Mouse (Mus musculus) urinary bladder, postnatal 14 days (tissue): ENCODE data around the gene Sesn1.

Source experiments
- DNase-seq: peaks from one replicate; pipeline ENCODE4 v3.0.0; 2021; ENCODE audit warnings: low spot score

The Sesn1 gene

DNA sequence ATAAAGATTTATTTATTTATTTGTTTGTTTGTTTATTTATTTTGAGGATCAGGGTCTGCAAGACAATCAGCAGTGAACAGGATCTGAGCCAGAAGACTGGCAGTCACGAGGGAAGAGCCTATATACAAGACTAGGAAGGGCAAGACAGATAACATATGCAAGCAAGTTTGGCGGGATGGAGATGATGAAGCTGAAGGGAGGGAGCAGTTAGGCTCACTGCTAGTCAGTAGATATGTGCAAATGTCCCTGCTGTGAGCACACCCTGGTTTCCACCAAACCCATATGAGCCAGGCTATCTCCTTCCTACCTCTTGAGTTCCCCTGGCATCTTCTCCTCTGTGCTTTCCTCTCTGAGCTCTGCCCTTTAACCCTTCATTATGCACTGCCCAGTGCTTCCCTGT lies 61.8 kb downstream of the Sesn1 start:
- no peak for DNase-seq

DNA sequence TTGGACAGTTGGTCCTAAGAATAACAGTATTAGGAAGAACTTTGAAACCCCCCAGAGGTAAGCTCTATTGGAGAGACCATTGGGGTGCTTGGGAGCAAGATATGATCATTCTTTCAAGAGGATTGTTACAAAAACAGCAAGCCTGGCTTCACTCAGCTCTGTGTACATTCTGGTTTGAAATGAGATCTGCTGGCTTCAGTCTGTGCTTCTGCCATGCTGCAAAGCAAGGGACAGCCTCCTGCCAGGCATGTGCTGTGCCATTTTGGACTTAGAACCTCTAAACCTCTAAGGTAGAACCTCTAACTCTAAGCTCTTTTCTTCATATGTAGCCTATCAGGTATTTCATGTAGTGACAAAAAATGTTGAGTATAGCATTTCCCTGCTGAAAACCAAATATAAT lies 65.9 kb downstream of the Sesn1 start:
- no peak for DNase-seq

DNA sequence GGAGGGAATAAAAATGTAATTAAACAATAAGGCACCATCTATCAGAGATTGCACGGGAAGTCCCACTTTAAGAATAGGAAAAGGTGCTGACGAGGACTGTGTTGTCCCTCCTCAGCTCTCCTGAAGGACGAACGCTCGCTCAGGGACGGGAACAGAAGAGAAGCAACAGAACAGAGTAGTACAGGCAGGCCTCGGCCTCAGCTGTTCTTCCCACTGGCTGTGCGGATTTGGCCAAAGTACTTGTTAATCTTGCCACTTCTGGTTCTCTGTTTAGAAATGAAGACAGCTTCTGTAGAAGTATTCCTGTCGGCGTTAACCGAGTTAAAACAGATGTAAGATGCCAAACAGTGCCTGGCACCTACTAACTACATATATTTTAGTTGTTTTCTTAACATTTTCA lies 68.6 kb downstream of the Sesn1 start:
- no peak for DNase-seq

DNA sequence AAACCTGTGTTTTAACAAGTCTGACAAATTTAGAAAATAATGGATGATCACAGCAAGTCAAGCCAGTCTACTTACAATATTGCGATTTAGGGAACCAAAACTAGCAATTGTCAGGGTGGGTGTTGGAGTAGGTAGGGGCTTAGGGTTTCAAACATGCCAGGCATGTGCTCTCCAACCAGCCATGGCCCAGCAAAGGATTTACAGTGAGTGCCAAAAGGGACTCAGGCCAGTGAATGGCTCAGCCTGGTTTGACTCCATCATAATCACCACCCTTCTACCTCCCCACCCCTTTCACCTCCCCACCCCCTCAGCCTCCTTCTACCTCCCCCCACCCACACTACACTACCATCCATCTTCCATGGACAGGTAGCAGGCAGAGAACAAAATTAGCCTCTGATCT lies 69.9 kb downstream of the Sesn1 start:
- DNase-seq = no peak

DNA sequence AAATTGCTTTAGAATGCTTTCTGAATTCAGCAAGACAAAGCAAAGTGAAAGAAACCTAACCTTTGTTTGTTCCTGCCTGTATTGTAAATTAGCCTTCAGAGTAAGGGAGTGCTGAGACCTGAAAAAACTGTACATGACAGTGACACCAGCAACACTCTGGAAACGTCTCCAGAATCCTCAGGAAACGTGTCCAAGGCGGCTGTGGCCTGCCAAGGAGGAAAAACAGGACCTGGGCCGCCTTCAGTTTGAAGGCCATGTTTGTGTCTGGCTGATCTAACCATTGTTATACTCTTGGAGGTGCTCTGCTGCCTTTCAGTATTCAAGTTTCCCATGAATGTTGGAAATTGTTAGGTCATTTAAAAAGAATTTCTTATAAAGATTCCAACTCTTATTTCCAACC lies 70.5 kb downstream of the Sesn1 start:
- DNase-seq = no peak

DNA sequence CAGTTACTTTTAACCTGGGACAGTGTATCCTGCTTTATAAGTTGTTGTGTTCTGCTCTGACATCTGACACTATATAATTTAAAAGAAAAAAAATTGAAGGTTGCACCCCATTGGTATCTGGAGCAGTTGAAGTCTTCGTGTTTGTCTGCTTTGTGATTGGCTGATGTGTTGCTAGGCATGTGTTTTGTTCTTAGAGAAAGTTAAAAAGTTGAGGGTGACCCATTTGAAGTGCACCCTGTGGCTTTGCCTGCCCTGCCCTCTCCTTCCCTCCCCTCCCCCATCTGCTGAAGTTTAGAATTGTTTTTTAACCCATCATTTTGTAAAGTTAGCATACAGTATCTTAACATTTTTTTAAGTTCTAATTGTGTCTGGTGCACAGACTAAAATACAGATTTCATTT lies 71.0 kb downstream of the Sesn1 start:
- no peak for DNase-seq

DNA sequence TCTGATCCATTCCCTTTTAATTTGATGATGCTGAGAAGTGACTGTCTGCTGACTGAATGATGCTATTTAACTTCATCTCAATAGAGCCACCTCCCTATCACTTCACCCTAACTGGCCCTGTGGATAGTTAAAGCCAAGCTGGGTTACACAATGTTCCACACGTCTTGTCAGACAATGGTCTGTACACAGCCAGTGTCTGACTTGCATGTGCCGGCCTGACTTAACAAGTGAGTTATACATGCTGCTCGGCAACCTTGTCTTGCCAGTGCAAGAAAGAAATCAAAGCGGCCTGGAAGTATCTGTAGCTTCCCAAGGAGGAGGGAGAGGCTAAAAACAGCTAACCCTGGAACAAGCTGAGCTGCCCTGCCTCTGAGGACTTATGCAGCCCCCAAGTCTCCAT lies 71.7 kb downstream of the Sesn1 start:
- DNase-seq = peak; percentile 55

DNA sequence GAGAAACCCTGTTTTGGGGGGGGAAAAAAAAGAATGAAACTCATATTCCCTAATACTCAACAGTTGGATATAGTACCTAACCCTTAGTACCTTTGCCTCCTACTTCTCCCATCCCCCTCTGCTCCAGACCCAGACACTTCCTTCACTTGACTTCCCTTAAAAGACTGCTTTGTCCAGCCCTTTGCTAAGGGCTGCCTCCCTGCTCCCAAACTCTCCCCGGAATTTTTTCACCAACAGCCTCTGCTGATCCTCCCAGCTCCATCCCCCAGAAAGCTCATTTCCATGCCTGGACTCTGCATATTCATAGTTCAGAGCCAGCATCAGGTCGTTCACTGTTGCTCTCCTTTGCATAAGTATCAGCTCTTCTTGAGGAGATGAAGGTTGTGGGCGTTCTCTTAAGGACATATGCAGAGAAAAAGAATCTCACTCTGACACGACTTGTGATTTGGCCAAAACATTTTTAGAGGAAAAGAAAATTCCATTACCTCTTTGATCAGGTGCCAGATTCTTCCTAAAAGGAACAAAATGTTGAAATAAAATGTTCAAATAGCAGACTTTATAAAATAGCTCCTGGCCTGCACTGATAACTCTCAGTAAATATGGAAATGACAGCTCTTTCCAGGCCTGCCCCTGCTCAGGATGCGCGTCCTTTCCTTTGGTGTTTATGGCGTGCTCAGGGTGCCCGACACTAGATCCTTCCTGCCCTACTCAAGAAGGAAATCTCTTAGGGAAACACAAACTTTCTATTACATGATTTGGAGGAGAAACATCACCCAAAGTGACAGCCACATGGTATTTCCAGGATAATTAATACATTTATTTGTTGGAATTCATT lies 74.2 kb downstream of the Sesn1 start:
- no peak for DNase-seq

DNA sequence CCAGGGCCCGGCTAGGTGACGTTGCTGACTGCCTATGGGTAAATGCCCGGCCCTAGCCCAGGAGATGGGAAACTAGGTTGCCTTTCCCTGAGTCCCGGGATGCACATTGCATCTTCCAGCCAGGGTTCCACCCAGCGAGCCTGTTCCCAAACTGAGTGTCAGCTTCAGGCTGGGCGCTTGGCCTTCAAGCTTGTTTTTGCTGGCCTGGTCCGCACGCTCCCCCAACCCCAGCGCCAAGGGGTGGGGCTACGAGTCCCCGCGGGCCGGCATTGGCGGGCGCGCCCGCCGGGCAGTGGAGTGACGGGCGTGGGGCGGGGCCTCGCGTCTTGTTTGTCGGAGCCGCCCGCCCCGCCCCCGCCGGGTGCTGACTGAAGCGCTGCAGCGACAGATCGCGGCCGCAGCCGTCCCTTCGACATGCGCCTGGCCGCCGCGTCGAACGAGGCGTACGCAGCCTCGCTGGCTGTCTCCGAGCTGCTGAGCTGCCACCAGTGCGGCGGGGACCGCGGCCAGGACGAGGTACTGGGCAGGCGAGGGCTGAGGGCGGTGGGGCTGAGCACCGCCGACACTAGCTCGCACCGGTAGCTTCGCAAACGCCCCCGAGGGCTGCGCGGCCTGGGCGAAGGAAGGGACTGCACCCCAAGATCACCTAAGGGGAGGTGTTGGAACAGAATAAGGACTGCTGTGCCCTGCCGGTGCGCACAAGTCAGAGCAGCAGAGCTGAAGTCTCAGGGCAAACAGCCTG lies 77.5 kb downstream of the Sesn1 start:
- peak; percentile 96 for DNase-seq

DNA sequence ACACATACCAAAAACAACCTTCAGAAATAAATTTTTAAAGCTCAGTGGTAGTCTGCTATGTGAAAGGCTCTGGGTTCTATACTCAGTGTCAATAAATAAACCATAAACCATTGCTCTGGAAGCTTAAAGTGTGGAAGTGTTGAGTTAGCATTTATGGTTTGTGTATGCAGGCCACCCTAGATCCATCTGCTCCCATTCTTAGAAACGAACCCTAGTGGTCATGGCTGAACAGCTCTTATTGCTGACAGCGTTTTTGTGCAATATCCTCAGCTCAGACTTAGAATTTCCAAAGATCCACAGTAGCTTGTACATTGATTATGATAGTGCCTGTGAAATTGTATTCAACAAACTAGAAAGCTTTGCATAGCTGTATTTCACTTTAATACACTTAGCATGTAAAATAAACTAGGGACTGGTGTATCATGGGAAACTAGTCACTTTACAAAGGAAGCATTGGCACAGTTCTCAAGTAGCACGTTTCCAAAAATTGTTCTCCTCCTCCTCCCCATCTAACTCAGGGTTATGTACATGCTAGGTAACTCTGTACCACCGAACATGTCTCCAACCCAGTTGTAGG lies 78.7 kb downstream of the Sesn1 start:
- no peak for DNase-seq

DNA sequence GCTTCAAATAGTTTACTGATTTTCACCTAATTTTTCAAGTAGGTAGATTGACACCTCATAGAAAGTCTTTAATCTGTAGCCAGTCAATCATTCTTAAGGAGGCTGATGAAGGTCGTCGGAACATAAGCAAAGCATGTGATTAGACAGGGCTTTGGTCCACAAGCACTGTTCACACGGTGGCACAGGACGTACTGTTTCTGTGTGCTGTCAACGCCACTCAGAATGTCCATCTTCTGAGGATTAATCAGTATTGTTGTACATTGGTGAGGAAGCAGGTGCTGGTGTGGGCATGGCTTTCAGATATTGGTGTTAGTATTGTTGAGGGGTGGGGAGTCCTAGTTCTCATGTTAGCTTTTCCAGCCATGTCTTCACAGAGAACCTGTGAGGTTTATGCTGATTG lies 79.8 kb downstream of the Sesn1 start:
- DNase-seq = no peak

DNA sequence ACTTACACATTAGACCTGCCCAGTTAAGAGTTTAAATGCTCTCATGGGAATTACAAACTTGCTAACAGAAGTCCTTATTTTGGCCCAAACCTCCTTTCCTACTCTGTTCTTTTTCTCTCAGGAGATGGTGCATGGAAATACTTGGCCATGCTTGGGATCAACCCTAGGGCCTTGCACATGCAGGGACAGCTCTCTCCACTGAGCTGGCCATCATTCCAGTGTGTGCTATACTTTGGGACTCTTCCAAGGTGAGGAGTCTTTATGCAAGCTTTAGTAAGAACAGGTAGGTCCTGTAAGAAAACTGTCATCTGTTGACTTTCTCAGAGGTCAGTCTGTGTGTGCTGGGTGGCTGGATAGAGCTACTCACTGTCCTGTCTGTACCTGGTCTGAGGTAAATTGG lies 80.8 kb downstream of the Sesn1 start:
- no peak for DNase-seq

DNA sequence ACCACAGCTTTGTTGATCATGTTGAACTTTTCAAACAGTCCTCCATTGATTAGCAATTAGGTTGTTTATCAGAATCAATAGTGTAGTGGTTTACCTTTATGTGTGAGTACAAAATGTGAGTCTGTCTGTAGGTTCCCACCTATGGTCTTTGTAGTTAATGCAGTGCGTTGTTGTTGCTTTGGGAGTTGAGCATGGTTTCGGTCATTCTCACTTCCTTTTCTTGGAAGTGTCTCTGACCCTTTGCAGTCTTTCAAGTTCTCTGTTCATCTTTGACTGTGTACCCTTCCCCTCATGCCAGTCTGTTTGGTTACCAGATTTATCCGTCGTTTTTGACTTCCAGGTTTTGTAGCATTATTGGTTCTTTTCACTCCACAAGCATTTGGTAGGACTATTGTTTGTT lies 81.6 kb downstream of the Sesn1 start:
- DNase-seq = no peak

DNA sequence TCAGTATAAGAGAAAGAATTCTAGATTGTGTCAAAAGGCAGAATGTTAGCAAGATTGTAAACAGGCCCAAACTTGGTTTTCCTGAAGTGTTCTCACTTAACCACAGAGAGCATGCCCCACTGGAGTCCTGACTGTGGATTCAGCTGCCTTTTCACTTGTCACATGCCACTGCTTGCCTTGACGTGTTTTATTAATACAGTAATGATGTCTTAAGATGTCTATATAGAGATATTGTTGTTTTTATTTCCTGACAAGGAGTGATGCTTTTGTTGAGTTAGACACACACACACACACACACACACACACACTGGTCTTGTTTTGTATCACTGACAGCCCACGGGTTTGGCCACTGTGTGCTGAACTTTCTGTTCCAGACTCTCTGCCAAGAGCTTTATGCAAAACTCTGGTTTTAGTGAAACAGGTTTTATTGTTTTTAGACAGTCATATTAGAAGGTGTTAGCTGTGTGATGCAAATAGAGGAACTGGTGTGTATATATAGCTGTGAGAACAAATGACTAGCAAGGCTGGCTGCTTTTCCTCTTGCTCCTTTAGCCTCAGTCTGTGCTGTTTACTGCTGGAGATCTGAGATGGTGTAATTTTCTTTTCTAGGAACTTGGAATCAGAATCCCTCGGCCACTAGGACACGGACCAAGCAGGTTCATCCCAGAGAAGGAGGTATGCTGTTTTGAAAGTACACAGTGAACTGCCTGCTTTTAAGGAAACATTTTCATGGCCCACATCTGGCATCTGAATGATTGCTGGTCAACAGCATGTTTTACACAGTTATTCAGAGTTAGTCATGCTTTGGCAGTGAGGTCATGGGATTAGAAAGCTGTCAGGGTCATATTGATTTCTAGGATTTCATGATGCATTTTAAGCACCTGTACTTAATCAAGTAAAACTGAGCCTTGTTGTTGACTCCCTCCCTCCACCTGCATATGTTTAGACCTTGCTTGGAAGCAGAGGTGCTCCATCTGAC lies 84.0 kb downstream of the Sesn1 start:
- DNase-seq = peak; percentile 58

DNA sequence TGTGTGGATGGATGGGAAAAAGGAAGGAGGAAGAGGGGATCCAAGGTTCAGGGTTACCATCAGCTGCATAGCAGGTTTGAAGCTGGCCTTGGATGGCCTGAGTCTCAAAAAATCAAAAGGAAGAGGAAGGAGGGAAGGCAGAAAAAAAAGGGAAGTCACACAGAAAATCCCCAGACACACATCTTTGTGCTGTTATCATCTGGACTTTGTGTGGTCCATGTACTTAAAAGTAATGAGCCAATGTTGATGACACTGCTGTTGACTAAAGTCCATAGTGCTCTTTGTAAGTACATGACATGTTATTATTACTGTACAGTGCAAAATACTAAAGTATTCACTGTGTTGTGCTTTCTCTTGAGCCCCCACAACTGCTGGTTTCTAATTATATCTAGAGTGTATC lies 86.7 kb downstream of the Sesn1 start:
- DNase-seq = no peak

DNA sequence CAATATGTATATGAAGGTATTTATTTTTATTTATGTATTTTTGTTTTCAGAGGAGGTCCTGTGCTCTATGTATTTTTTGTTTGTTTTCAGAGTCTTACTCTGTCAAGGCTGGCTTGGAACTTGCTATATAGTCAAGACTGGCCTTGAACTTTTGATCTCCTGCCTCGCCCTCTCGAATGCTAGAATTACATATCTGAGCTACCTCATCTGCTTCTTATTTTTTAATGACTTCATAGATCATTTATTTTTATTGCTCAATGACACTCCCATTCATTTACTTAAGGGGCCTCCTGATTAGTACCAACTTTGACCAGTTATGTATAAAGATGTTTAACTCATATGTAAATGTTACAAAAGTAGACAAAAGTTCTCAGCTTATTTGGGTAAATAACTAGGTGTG lies 87.1 kb downstream of the Sesn1 start:
- no peak for DNase-seq

DNA sequence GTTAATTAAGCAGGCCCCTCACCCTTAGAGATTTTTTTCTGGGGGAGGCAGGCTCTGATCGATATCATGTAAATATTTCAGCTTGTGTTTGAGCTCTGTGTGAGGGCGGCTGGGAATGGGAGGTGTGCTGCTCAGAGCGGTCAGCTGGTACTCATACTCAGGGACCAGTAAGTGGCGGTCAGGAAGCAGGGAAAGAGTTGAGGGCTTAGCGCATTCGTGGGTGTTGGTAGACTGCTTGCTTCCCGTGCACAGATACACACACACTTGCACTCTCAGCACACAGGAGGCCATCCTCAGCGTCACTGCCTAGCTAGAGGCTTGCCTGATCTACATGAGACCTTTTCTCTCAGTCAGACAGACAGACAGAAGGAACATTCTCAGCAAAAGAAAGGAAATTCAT lies 91.7 kb downstream of the Sesn1 start:
- DNase-seq = no peak

DNA sequence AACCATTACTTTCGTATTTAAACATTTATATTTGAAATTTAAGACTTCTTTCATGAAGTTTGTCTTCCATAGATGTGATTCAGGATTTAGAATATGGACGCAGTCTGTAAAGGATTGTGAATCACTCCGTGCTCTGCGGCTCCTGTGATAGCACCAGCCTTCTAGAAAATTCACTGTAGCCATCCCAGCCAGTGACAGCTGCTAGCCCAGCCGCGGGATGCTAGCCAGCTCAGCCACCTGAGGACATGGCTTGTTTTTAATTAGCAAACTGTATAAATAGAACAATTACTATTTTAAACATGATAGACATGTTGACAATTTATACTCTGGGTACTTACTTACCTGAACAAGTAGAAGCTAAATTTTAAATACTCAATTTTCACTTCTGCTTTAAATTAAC lies 92.1 kb downstream of the Sesn1 start:
- no peak for DNase-seq

DNA sequence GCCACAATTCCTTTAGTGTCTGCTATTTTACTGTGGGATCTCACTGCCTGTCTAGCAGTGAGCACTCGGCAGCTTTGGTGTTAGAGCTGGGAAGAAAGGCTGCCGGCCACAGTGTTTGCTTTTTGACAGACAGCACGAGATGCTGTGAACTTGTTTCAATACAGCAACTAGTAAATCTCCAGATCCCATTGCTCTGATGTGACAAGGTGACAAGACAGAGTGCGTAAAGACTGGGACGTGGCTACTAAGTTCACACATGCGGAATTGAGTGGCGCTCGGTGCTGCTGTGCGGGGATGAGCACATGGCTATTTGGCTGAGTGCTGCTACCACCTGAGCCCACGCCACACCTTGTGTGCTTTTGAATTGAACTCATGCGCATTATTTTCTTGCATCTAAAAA lies 97.7 kb downstream of the Sesn1 start:
- no peak for DNase-seq

DNA sequence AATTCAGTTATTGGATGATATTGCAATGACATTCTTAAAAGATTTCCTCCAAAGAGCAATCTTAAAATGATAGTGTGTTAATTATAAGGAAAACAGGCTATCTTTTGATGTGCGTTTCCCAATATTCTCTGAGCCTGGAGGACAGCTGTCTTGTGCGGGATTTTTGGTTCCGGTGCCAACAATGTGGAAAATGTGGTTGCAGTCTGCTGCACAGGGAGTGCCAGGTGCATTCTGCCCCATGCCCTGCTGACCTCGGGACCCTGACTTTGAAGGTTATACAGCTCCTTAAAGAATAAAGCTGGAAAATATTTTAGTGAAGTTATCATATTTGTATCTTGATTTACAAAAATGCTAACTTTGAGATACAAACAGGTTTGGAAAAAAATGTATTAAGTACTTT lies 98.2 kb downstream of the Sesn1 start:
- no peak for DNase-seq

DNA sequence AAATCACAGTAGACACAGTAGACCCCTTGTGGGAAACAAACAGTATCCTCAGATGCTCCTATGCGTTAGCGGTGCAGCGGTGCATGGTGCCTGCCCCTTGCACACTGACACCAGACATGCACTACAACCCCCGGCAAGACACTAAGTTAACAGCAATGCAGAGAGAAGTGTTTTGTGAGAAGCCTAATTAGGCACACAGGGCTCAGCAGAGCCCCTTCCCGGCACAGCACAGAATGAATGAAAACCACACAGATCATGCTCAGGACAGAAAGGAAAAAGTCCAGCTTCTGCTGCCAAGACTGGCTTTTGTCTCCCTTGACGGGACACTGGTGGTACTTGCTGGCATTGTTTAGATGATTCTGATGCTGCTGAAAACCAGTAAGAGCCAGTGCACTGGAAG lies 99.2 kb downstream of the Sesn1 start:
- no peak for DNase-seq

DNA sequence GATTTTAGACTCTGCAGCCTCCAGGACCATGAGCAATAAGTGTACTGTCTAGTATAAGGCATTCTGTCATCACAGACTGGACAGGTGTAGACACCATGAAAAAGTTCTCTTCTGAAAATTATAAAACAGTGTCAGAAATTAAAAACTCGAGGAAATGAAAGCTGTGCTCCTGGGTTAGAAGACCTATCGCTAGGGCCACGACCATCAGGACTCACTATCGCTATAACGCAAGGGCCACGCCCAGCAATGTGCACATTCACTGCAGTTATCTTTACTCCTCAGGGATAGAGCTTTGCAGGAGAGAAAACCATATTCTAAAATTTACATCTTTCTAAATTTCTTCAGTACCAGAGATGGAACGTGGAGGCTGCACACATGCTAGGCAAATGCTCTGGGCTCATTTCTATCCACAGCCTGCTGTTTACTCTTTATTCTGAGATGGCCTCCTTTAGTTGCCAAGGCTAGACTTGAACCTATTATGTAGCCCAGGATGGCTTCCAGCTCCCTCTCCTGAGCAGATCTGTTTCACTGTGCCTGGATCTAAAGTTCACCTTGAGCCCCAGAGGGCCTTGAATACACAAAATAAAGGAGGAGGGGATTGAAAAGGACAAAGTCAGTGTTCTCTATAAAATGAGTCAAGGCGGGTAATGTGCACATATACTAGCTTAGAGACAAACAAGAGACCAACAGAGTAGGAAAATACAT lies 102.7 kb downstream of the Sesn1 start:
- no peak for DNase-seq
